ENCODE assay signal across 12 mouse cellular contexts in genomic region chr17:5091490-5091889, GRCm38 (mm10).
A peak's percentile ranks its signal among the peaks of the same experiment; 100 is the strongest.
DNase-seq lines count a peak whose midpoint lies in the region; ATAC-seq and TF ChIP-seq lines count a peak whose summit lies in the region.
"Had no signal": no experiment of that assay in that cellular context is flagged by ENCODE, and none has a peak within 500 bp of the region (broad histone marks: within the 10 kb centered on the region; RNA-seq: fewer than 3 reads in every experiment).

No protein-coding gene starts in this region.

- WGBS in kidney, adult 2 months: 57% methylated on average over 16 of the region's 16 CpGs
- 39% methylated on average over 16 of the region's 16 CpGs for WGBS in liver, embryonic 14.5 days (ENCODE audit: insufficient replicate concordance)

- H3K27me3 ChIP-seq in kidney, adult 2 months (replicated peaks; ENCODE audit: control insufficient read depth, insufficient read depth, low read length): no peaks in the 10 kb centered on the region
- no peaks in the 10 kb centered on the region for H3K27me3 ChIP-seq in G1E (ENCODE audit: insufficient read depth, low read length)
- no peaks in the 10 kb centered on the region for H3K27me3 ChIP-seq in liver, embryonic 14.5 days (ENCODE audit: control insufficient read depth, insufficient read depth, low read length)
- H3K27me3 ChIP-seq: intestine, embryonic 15.5 days; limb, embryonic 12.5 days had no signal

- no peak for TF ChIP-seq POLR2A in kidney, adult 2 months (IDR thresholded peaks at IDR 0.05; ENCODE audit: low read depth, low read length)

- H3K36me3 ChIP-seq in kidney, adult 2 months (ENCODE audit: control insufficient read depth, insufficient read depth, low read length): no peaks in the 10 kb centered on the region
- H3K36me3 ChIP-seq in G1E (replicated peaks): peaks cover 34% of the 10 kb centered on the region
- H3K36me3 ChIP-seq in liver, embryonic 14.5 days (replicated peaks; ENCODE audit: control insufficient read depth, insufficient read depth, low read depth): no peaks in the 10 kb centered on the region
- H3K36me3 ChIP-seq: intestine, embryonic 15.5 days had no signal

- no peak overlapping the region for H3K27ac ChIP-seq in kidney, adult 2 months (ENCODE audit: insufficient read depth, low read depth, low read length)
- no peak overlapping the region for H3K27ac ChIP-seq in liver, embryonic 14.5 days
- H3K27ac ChIP-seq: heart, adult 2 months; intestine, embryonic 15.5 days had no signal

- no peak for TF ChIP-seq EP300 in liver, embryonic 14.5 days (IDR thresholded peaks at IDR 0.05; ENCODE audit: low read depth)

- DNase-seq in kidney, postnatal 10 days: peak; percentile 11
- no peak for DNase-seq in kidney, adult 2 months
- DNase-seq in B cell, adult 2 months: peak; percentile 62 to 71
- DNase-seq in G1E (ENCODE audit: low spot score): no peak
- no peak for DNase-seq in liver, embryonic 14.5 days (ENCODE audit: low read depth in 3 of 3, low spot score in 3 of 3)
- no peak for DNase-seq in adrenal gland, adult 18-20 months (ENCODE audit: low spot score in 2 of 2)
- DNase-seq: heart, adult 2 months; midbrain, embryonic 14.5 days had no signal

- no peaks in the 10 kb centered on the region for H3K9me3 ChIP-seq in G1E (replicated peaks)
- no peaks in the 10 kb centered on the region for H3K9me3 ChIP-seq in liver, embryonic 14.5 days (ENCODE audit: control insufficient read depth, low read length)
- H3K9me3 ChIP-seq: intestine, embryonic 15.5 days; limb, embryonic 12.5 days had no signal

- H3K4me1 ChIP-seq in kidney, adult 2 months (ENCODE audit: control insufficient read depth, insufficient read depth, low read length): peaks cover 37% of the 10 kb centered on the region
- peaks cover 62% of the 10 kb centered on the region for H3K4me1 ChIP-seq in G1E (ENCODE audit: insufficient read depth, low read depth, low read length)
- peaks cover 36 to 50% of the 10 kb centered on the region in 2 experiments for H3K4me1 ChIP-seq in liver, embryonic 14.5 days (replicated peaks; ENCODE audit: control insufficient read depth in 2 of 2, insufficient read depth in 2 of 2, low read length in 1 of 2)

- H3K9ac ChIP-seq in liver, embryonic 14.5 days (replicated peaks): no peak overlapping the region
- H3K9ac ChIP-seq: intestine, embryonic 15.5 days; limb, embryonic 12.5 days had no signal

- ATAC-seq in G1E (ENCODE audit: extremely low read depth, insufficient number of reproducible peaks, low FRiP score, poor library complexity, severe bottlenecking): no peak
- peak; percentile 19; the same call in 1 of the 2 replicates for ATAC-seq in liver, embryonic 14.5 days (ENCODE audit: insufficient read depth)
- ATAC-seq in erythroid progenitor cell, adult 5-6 weeks (replicated peaks; ENCODE audit: low FRiP score, poor library complexity, severe bottlenecking): no peak
- ATAC-seq: forebrain, embryonic 16.5 days; intestine, embryonic 15.5 days had no signal

- no peak overlapping the region for H3K4me3 ChIP-seq in kidney, adult 2 months (ENCODE audit: insufficient read depth, low read depth, low read length)
- peak overlapping the region; percentile 57; the same call in 1 of the 2 replicates for H3K4me3 ChIP-seq in G1E (ENCODE audit: low read depth, low read length)
- H3K4me3 ChIP-seq in liver, embryonic 14.5 days (ENCODE audit: insufficient read depth in 1 of 2, low read depth in 2 of 2, low read length in 2 of 2): no peak overlapping the region
- H3K4me3 ChIP-seq: heart, adult 2 months; intestine, embryonic 15.5 days; limb, embryonic 12.5 days had no signal

- TF ChIP-seq CTCF in kidney, adult 2 months (conservative IDR thresholded peaks at IDR 0.05; ENCODE audit: insufficient read depth, insufficient read length, low read depth, low read length): no peak
- TF ChIP-seq CTCF in G1E (IDR thresholded peaks at IDR 0.05; ENCODE audit: low read depth, low read length): no peak
- no peak for TF ChIP-seq CTCF in liver, embryonic 14.5 days (IDR thresholded peaks at IDR 0.05; ENCODE audit: low read depth)

- no peak overlapping the region for H3K4me2 ChIP-seq in liver, embryonic 14.5 days (ENCODE audit: low read depth)
- H3K4me2 ChIP-seq: intestine, embryonic 15.5 days; limb, embryonic 12.5 days had no signal

Comparison
In these comparisons a context has a peak if more than half of its experiments do, and no peak if none do; other contexts are left out.
1. DNase-seq: peak in kidney, postnatal 10 days (single experiment) and B cell, adult 2 months (2 of 2); none in kidney, adult 2 months (single experiment), G1E (single experiment), liver, embryonic 14.5 days (0 of 3) and adrenal gland, adult 18-20 months (0 of 2).